Mouse (Mus musculus): Measurements from ENCODE around the gene 4933405O20Rik. TPM values are rescaled to one million over a fixed set of nuclear protein-coding genes. Genes with fewer than 3 reads are reported as not detected.

The 4933405O20Rik gene
- not detected in 2 replicates for polyA plus RNA-seq (2011; ENCODE audit: insufficient read depth, insufficient read length, low replicate concordance, missing spikeins)

DNA sequence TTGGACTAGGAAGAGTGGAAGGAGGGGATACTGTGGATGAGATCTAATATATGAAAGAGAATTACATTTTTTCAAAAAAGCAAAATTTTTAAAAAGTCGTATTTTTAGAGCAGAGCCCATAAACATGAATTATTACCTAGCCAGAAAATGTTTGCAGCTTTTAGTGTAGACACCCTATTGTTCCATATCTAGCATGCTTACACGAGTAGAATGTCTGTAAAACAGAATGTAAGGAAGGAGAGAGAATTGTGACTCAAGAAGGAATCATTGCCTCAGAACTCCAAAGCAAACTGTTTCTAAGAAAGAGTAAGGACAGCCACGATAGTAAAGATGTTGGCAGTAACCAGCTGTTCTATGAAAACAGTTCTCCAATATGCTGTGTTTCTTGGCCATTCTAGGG is at the start of gene 4933405O20Rik:
TSS of gene 4933405O20Rik (plus strand) at position 301 of the 400 bp plus-strand sequence.
- H3K27ac ChIP-seq (ENCODE audit: control insufficient read depth, insufficient read depth, low read depth, low read length, poor library complexity), result no peak within 1 kb of the TSS
- H3K4me1 ChIP-seq (ENCODE audit: control insufficient read depth, insufficient read depth, low read length), result no peaks in the 10 kb centered on the region
- TF ChIP-seq CTCF (IDR thresholded peaks at IDR 0.05; ENCODE audit: control insufficient read depth, insufficient read depth, low read length), result no peak
- no peak for TF ChIP-seq POLR2A (IDR thresholded peaks at IDR 0.05; ENCODE audit: borderline replicate concordance, control insufficient read depth, low read depth, low read length)
- H3K4me3 ChIP-seq (replicated peaks; ENCODE audit: control insufficient read depth, low read depth, low read length), result no peak within 1 kb of the TSS
- 58% methylated on average over 3 of the region's 3 CpGs for WGBS

DNA sequence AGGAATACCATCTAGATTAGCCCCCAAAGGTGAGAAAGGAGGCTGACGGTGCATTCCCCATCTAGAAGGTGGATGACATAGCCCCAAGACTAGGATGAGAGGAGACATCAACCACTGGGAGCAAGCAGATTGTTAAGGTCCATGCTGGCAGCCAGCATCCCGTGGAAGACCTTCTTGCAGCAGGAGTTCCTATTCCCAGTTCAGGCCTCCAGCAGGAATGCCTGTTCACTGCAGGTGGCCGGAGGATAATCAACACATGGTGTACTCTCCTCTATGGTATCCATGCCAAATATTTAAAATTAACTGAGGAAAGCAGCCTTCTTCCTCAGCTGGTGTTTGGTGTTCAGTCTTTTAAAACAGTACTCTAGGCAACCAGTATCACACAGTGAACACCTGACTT is 49.4 kb upstream of the 4933405O20Rik start:
- TF ChIP-seq CTCF (IDR thresholded peaks at IDR 0.05; ENCODE audit: control insufficient read depth, insufficient read depth, low read length) (no peak), POLR2A (IDR thresholded peaks at IDR 0.05; ENCODE audit: borderline replicate concordance, control insufficient read depth, low read depth, low read length) (no peak)
- WGBS, result 61% methylated on average over 3 of the region's 3 CpGs
- no peak overlapping the region for H3K4me3 ChIP-seq (replicated peaks; ENCODE audit: control insufficient read depth, low read depth, low read length)
- no peak overlapping the region for H3K27ac ChIP-seq (ENCODE audit: control insufficient read depth, insufficient read depth, low read depth, low read length, poor library complexity)
- no peaks in the 10 kb centered on the region for H3K4me1 ChIP-seq (ENCODE audit: control insufficient read depth, insufficient read depth, low read length)

DNA sequence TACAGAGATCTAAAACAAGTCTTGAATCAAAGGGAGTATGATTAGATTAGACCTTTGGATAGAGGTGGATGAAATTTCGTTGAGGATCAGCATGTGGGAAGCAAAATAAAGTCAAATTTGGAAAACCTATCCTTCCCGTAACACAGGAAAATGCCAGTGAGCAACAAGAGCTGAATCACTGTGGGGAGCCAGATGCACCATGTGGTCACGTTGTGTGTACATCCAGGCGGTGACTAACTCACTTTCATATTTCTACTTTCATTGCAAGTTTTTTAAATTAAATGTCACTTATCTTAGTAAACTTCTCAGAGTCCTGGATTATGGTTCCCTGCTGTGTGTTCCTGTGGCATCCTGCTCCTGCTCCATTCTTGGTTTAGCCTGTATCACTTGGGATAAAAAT is 47.6 kb upstream of the 4933405O20Rik start:
- H3K27ac ChIP-seq (ENCODE audit: control insufficient read depth, insufficient read depth, low read depth, low read length, poor library complexity), result no peak overlapping the region
- 68% methylated on average over 4 of the region's 4 CpGs for WGBS
- TF ChIP-seq CTCF (IDR thresholded peaks at IDR 0.05; ENCODE audit: control insufficient read depth, insufficient read depth, low read length) (no peak), POLR2A (IDR thresholded peaks at IDR 0.05; ENCODE audit: borderline replicate concordance, control insufficient read depth, low read depth, low read length) (no peak)
- H3K4me3 ChIP-seq (replicated peaks; ENCODE audit: control insufficient read depth, low read depth, low read length), result no peak overlapping the region
- no peaks in the 10 kb centered on the region for H3K4me1 ChIP-seq (ENCODE audit: control insufficient read depth, insufficient read depth, low read length)

DNA sequence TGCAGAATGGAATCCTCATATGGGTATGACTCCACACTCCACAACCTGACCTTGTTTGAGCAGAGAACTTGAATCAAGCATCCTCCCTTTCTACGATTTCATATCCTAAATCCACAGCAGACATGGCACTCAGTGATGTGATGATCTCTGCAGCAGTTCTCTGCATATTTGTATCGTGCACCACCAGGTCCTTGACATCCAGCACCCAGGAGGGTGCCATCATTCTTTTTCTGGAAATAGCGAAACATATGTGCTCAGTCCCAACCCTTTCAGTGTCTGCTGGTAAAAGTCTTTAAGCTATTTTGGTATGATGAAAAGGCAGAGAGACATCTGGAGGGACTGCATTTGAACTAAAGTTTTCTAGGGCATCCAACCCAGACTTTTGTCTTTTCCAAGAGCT is 36.3 kb upstream of the 4933405O20Rik start:
- Histone ChIP-seq H3K27ac (ENCODE audit: control insufficient read depth, insufficient read depth, low read depth, low read length, poor library complexity) (no peak overlapping the region), H3K4me3 (replicated peaks; ENCODE audit: control insufficient read depth, low read depth, low read length) (no peak overlapping the region), H3K4me1 (ENCODE audit: control insufficient read depth, insufficient read depth, low read length) (no peaks in the 10 kb centered on the region)
- 68% methylated on average over 3 of the region's 3 CpGs for WGBS
- TF ChIP-seq POLR2A (IDR thresholded peaks at IDR 0.05; ENCODE audit: borderline replicate concordance, control insufficient read depth, low read depth, low read length) (no peak), CTCF (IDR thresholded peaks at IDR 0.05; ENCODE audit: control insufficient read depth, insufficient read depth, low read length) (no peak)

DNA sequence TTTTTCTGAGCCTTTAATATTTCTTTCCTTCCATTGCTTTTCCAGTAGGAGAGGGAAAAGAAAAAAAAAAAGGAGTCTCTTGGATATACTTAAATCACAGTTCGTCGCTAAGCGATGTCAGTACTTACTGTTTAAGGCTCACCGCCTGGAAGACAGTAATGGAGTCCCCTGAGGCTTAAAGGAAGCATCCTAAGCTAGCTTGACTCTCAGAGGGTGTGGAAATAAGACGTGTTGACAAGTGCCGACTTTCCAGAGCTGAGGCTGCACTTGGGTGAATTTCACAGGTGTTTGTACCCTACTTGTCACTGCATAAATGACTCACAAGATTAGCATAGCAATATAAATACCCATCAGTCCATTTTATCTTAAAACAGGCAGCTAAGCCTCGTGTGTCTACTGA is 25.1 kb upstream of the 4933405O20Rik start:
- 68% methylated on average over 7 of the region's 7 CpGs for WGBS
- TF ChIP-seq CTCF (IDR thresholded peaks at IDR 0.05; ENCODE audit: control insufficient read depth, insufficient read depth, low read length) (no peak), POLR2A (IDR thresholded peaks at IDR 0.05; ENCODE audit: borderline replicate concordance, control insufficient read depth, low read depth, low read length) (no peak)

DNA sequence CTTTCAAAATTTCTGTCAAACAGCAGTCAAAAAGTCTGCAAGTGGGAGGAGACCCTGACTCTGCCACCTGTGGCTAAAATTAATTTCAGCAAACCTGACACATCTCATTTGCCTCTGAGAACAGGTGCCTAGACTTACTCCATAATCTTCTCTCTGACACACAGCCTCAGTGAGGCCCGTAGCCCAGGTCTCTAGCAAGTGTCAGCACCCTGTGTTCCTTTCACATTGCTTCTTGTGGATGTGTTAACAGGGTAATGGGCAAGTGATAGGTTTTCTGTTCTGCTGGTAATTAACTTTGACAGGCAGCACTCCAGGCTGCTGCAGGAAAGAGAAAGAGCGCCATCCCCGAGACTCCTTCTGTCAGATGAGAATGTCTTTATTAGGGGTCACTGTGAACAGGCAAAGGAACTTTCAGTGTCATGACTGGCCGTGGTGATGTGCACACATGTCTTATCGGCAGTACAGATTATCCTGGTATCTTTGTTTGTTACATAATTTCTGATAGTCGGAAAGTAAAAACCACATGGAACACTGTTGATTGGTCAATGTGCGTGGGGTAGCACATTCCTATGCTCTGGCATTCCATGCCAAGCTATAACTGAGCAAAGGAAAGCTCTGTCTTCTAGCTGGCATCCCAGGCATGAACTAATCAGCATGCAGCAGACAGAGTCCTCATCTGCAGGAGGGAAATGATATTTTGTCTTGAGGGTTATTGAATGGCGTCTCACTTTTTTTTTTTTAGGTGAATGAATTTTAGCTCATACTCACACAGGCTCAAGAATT is 10.2 kb upstream of the 4933405O20Rik start:
- H3K4me3 ChIP-seq (replicated peaks; ENCODE audit: control insufficient read depth, low read depth, low read length), result no peak overlapping the region
- 77% methylated on average over 8 of the region's 8 CpGs for WGBS
- no peaks in the 10 kb centered on the region for H3K4me1 ChIP-seq (ENCODE audit: control insufficient read depth, insufficient read depth, low read length)
- TF ChIP-seq CTCF (IDR thresholded peaks at IDR 0.05; ENCODE audit: control insufficient read depth, insufficient read depth, low read length) (no peak), POLR2A (IDR thresholded peaks at IDR 0.05; ENCODE audit: borderline replicate concordance, control insufficient read depth, low read depth, low read length) (no peak)
- no peak overlapping the region for H3K27ac ChIP-seq (ENCODE audit: control insufficient read depth, insufficient read depth, low read depth, low read length, poor library complexity)

More for the DNA sequence above, 25.1 kb upstream of the 4933405O20Rik start:
- Histone ChIP-seq H3K27ac (ENCODE audit: control insufficient read depth, insufficient read depth, low read depth, low read length, poor library complexity) (no peak overlapping the region), H3K4me1 (ENCODE audit: control insufficient read depth, insufficient read depth, low read length) (no peaks in the 10 kb centered on the region), H3K4me3 (replicated peaks; ENCODE audit: control insufficient read depth, low read depth, low read length) (no peak overlapping the region)

DNA sequence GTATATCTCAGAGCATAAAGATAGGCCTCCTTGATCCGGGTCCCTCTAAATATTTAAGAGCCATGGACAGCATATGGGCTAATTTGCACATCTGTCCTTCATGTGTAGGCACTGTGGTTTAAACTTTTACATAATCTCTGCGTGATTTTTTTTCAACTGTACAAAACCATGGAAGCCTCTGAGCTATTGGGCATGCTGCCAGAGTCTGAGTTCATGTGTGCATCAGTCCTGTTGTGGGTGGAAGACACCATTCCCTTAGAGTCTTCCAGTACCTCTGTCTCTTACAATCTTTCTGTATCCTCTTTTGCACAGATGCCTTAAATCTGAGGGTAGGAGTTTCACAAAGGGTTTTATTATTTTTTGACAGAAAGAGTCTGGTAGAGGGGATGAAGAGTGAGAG is 15.1 kb downstream of the 4933405O20Rik start:
- WGBS, result 68% methylated on average over 2 of the region's 2 CpGs
- no peak for TF ChIP-seq POLR2A (IDR thresholded peaks at IDR 0.05; ENCODE audit: borderline replicate concordance, control insufficient read depth, low read depth, low read length)
- TF ChIP-seq CTCF (IDR thresholded peaks at IDR 0.05; ENCODE audit: control insufficient read depth, insufficient read depth, low read length), result no peak
- H3K4me1 ChIP-seq (ENCODE audit: control insufficient read depth, insufficient read depth, low read length), result no peaks in the 10 kb centered on the region
- no peak overlapping the region for H3K4me3 ChIP-seq (replicated peaks; ENCODE audit: control insufficient read depth, low read depth, low read length)
- H3K27ac ChIP-seq (ENCODE audit: control insufficient read depth, insufficient read depth, low read depth, low read length, poor library complexity), result no peak overlapping the region

DNA sequence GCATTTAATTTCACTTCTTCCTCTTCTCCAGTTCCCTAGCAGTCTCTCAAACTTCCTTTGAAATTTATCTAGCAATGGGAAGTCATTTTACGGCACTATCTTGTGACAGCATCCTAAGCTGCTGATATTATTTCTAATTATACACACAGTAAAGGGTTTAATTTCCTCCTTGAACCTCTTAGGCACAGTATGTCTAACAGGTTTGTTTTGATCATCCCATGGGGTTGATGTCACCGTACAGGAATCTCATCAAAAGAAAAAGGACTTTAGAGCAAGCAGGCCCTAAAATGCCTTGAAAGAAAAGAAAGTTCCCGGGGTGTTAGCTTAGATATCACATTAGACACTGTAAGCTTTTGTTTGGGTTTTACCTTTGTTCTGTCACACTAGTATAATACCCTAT is 30.2 kb downstream of the 4933405O20Rik start:
- H3K4me3 ChIP-seq (replicated peaks; ENCODE audit: control insufficient read depth, low read depth, low read length), result no peak overlapping the region
- no peak overlapping the region for H3K27ac ChIP-seq (ENCODE audit: control insufficient read depth, insufficient read depth, low read depth, low read length, poor library complexity)
- 75% methylated on average over 3 of the region's 3 CpGs for WGBS
- no peaks in the 10 kb centered on the region for H3K4me1 ChIP-seq (ENCODE audit: control insufficient read depth, insufficient read depth, low read length)
- no peak for TF ChIP-seq POLR2A (IDR thresholded peaks at IDR 0.05; ENCODE audit: borderline replicate concordance, control insufficient read depth, low read depth, low read length)
- no peak for TF ChIP-seq CTCF (IDR thresholded peaks at IDR 0.05; ENCODE audit: control insufficient read depth, insufficient read depth, low read length)
